Mouse (Mus musculus) myocyte (in vitro differentiated cells): Measurements from ENCODE around the gene Tenm4.

Experiments used
- CEBPB ChIP-seq: IDR thresholded peaks from 2 replicates; pipeline ENCODE4 v1.6.1; 2011; ENCODE audit warnings: mild to moderate bottlenecking, moderate library complexity; ENCODE audit not compliant: poor library complexity, insufficient read depth, severe bottlenecking
- E2F4 ChIP-seq: IDR thresholded peaks from one replicate; pipeline ENCODE4 v1.6.1; 2011; ENCODE audit warnings: mild to moderate bottlenecking, control low read depth, moderate library complexity; ENCODE audit not compliant: insufficient read depth
- MAX ChIP-seq: IDR thresholded peaks from one replicate; pipeline ENCODE4 v1.6.1; 2011; ENCODE audit warnings: low read depth, mild to moderate bottlenecking, control low read depth
- MYOD1 ChIP-seq, 3 experiments: IDR thresholded peaks; one replicate each; pipeline ENCODE4 v1.6.1; 2011; ENCODE audit warnings: control low read depth in 2 of 3, low read depth in 2 of 3, mild to moderate bottlenecking in 2 of 3, moderate library complexity in 1 of 3; ENCODE audit not compliant: insufficient read length in 2 of 3, control insufficient read depth in 1 of 3
- MYOG ChIP-seq, 3 experiments: IDR thresholded peaks; one replicate each; pipeline ENCODE4 v1.6.1; 2011; ENCODE audit warnings: control low read depth in 2 of 3, low read depth in 2 of 3, mild to moderate bottlenecking in 2 of 3; ENCODE audit not compliant: insufficient read length in 2 of 3, control insufficient read depth in 1 of 3, insufficient read depth in 1 of 3
- POLR2A ChIP-seq: IDR thresholded peaks from one replicate; pipeline ENCODE4 v1.6.1; 2011; ENCODE audit warnings: low read depth, mild to moderate bottlenecking, control low read depth, moderate library complexity; ENCODE audit not compliant: insufficient read length
- POLR2AphosphoS2 ChIP-seq: IDR thresholded peaks from one replicate; pipeline ENCODE4 v1.6.1; 2011; ENCODE audit warnings: low read depth, control low read depth; ENCODE audit not compliant: insufficient read length
- REST ChIP-seq: IDR thresholded peaks from one replicate; pipeline ENCODE4 v1.6.1; 2011; ENCODE audit warnings: mild to moderate bottlenecking, control low read depth, moderate library complexity; ENCODE audit not compliant: insufficient read depth, insufficient read length
- SRF ChIP-seq: IDR thresholded peaks from one replicate; pipeline ENCODE4 v1.6.1; 2011; ENCODE audit warnings: low read depth; ENCODE audit not compliant: control insufficient read depth, insufficient read length
- TCF12 ChIP-seq: IDR thresholded peaks from one replicate; pipeline ENCODE4 v1.6.1; 2011; ENCODE audit warnings: mild to moderate bottlenecking, control low read depth; ENCODE audit not compliant: poor library complexity, insufficient read depth, severe bottlenecking
- USF1 ChIP-seq: IDR thresholded peaks from one replicate; pipeline ENCODE4 v1.6.1; 2011; ENCODE audit warnings: low read depth, mild to moderate bottlenecking, control low read depth, moderate library complexity

- TF ChIP-seq POLR2A (no peak), USF1 (no peak), MAX (no peak), E2F4 (no peak), TCF12 (no peak), SRF (no peak), POLR2AphosphoS2 (no peak), CEBPB (no peak), REST (no peak), MYOG (IDR thresholded peaks at IDR 0.05; ENCODE audit: control insufficient read depth in 1 of 3, insufficient read depth in 1 of 3, insufficient read length in 2 of 3, low read depth in 2 of 3) (no peak), MYOD1 (IDR thresholded peaks at IDR 0.05; ENCODE audit: control insufficient read depth in 1 of 3, insufficient read length in 2 of 3, low read depth in 2 of 3) (no peak)
Observed at GRCm38 (mm10) chr7:96456618-96457017, 285.6 kb downstream of the Tenm4 start.
